Mouse (Mus musculus) ES-E14 (cell line): Measurements from ENCODE around the gene Vps37c. TPM values are rescaled to one million over a fixed set of nuclear protein-coding genes. Genes with fewer than 3 reads are reported as not detected.

Source experiments
- DNase-seq: peaks from one replicate; pipeline ENCODE4 v3.0.0-alpha.2; 2013; ENCODE audit warnings: low read depth, low spot score
- H3K27ac ChIP-seq: 2 replicates; pipeline ENCODE4 v1.5.1; 2012; ENCODE audit warnings: low read depth, mild to moderate bottlenecking, low read length, moderate library complexity, mixed read lengths; ENCODE audit not compliant: poor library complexity, insufficient read depth, severe bottlenecking
- H3K36me3 ChIP-seq: 2 replicates; pipeline ENCODE4 v1.6.1; 2012; ENCODE audit warnings: mild to moderate bottlenecking, low read length, moderate library complexity, mixed read lengths; ENCODE audit not compliant: control insufficient read depth, poor library complexity, insufficient read depth, severe bottlenecking
- H3K4me1 ChIP-seq, 2 experiments: fragments of 150-350 bp in 1 of 2; sonication (generic) in 1 of 2; 2 replicates each; pipeline ENCODE4 v1.6.1; 2012; ENCODE audit warnings: low read length in 2 of 2, mild to moderate bottlenecking in 1 of 2, mixed read lengths in 1 of 2; ENCODE audit not compliant: control insufficient read depth in 2 of 2, insufficient read depth in 2 of 2, poor library complexity in 1 of 2
- H3K4me3 ChIP-seq, 2 experiments: fragments of 150-350 bp in 1 of 2; sonication (generic) in 1 of 2; 2 replicates each; pipeline ENCODE4 v1.5.1; 2012; ENCODE audit warnings: low read length in 2 of 2, low read depth in 1 of 2, mild to moderate bottlenecking in 1 of 2, mixed read lengths in 1 of 2; ENCODE audit not compliant: insufficient read depth in 1 of 2, poor library complexity in 1 of 2, severe bottlenecking in 1 of 2
- H3K9ac ChIP-seq: 2 replicates; pipeline ENCODE4 v1.6.1; 2012; ENCODE audit warnings: low read depth, mild to moderate bottlenecking, low read length, mixed read lengths; ENCODE audit not compliant: poor library complexity, insufficient read depth, severe bottlenecking
- H3K9me3 ChIP-seq: fragments of 150-350 bp; sonication (generic); 2 replicates; pipeline ENCODE4 v1.6.1; 2012; ENCODE audit warnings: low read depth, mild to moderate bottlenecking, low read length; ENCODE audit not compliant: control insufficient read depth, insufficient read depth
- CHD2 ChIP-seq: IDR thresholded peaks from 2 replicates; pipeline ENCODE4 v1.6.1; 2014; ENCODE audit warnings: mild to moderate bottlenecking, low read depth, low read length, inconsistent platforms
- HCFC1 ChIP-seq: IDR thresholded peaks from 2 replicates; pipeline ENCODE4 v1.6.1; 2012; ENCODE audit warnings: low read length, inconsistent platforms, borderline replicate concordance; ENCODE audit not compliant: insufficient read depth
- MAFK ChIP-seq: IDR thresholded peaks from 2 replicates; pipeline ENCODE4 v1.6.1; 2014; ENCODE audit warnings: mild to moderate bottlenecking, low read depth, low read length, inconsistent platforms; ENCODE audit not compliant: insufficient read depth
- ZC3H11A ChIP-seq: IDR thresholded peaks from 2 replicates; pipeline ENCODE4 v1.6.1; 2012; ENCODE audit warnings: low read depth, mild to moderate bottlenecking, inconsistent platforms, low read length, borderline replicate concordance
- ZNF384 ChIP-seq: IDR thresholded peaks from 2 replicates; pipeline ENCODE4 v1.6.1; 2012; ENCODE audit warnings: low read depth, low read length, inconsistent platforms
- in situ Hi-C, 2 experiments: fragments of 600-800 bp; cut with MboI; formaldehyde crosslinking; loops; one replicate each; pipeline ENCODE4 v1.15.1; 2025; ENCODE audit warnings: low sequenced_read_pairs in 2 of 2, inconsistent platforms in 1 of 2; ENCODE audit not compliant: unreplicated experiment in 2 of 2
- total RNA-seq: library from RNA; depleted of rRNA; stranded (reverse); fragments of 300-350 nt; gene quantifications from 2 replicates; pipeline ENCODE4 v1.2.3, GENCODE M21; 2012

Gene Vps37c
- total RNA-seq, 1 experiment, result 6.6 TPM

- Histone ChIP-seq H3K27ac (no peak overlapping the region), H3K9me3 (no peaks in the 10 kb centered on the region), H3K4me3 (no peak overlapping the region), H3K4me1 (no peaks in the 10 kb centered on the region), H3K36me3 (no peaks in the 10 kb centered on the region), H3K9ac (no peak overlapping the region)
- TF ChIP-seq ZC3H11A (no peak), CHD2 (no peak), HCFC1 (no peak), MAFK (no peak), ZNF384 (no peak)
- in situ Hi-C loops, result no loop called here
- DNase-seq, result no peak
Observed at GRCm38 (mm10) chr19:10661919-10662318, 26.6 kb upstream of the Vps37c start.

GRCm38 (mm10) chr19:10662665-10663064, 25.9 kb upstream of the Vps37c start:
- in situ Hi-C loops, result no loop called here

DNA sequence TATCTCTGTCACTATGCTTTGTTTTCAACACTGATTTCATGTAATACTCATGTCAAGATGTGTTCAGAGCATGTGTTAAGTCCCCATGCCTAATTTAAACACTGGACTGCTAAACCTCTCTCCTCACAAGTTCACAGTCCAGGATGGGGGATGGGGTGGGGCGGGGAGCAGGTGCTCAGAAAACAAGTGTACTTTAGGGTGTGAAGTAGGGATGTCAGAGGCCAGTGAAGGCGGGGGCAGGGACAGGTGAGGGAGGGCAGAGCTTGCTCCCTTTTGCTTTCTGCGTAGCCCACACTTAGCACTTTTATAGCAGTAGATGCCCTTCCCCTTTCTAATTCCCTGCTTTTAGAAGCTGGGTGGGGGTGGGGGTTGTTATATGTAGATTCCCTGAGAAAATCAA, 23.4 kb upstream of the Vps37c start:
- TF ChIP-seq ZNF384, result no peak
- no peak for TF ChIP-seq HCFC1
- no peak for TF ChIP-seq CHD2
- no peak for TF ChIP-seq MAFK
- no peak for TF ChIP-seq ZC3H11A
- in situ Hi-C loops, result no loop called here
- Histone ChIP-seq H3K4me3 (no peak overlapping the region), H3K4me1 (no peaks in the 10 kb centered on the region), H3K27ac (no peak overlapping the region), H3K36me3 (no peaks in the 10 kb centered on the region), H3K9ac (no peak overlapping the region), H3K9me3 (no peaks in the 10 kb centered on the region)
- DNase-seq, result no peak

More at GRCm38 (mm10) chr19:10662665-10663064, 25.9 kb upstream of the Vps37c start:
- H3K9ac ChIP-seq, result no peak overlapping the region
- no peaks in the 10 kb centered on the region for H3K4me1 ChIP-seq
- no peaks in the 10 kb centered on the region for H3K36me3 ChIP-seq
- no peak overlapping the region for H3K4me3 ChIP-seq
- no peak overlapping the region for H3K27ac ChIP-seq
- H3K9me3 ChIP-seq, result no peaks in the 10 kb centered on the region
- DNase-seq, result no peak
- no peak for TF ChIP-seq ZNF384
- no peak for TF ChIP-seq CHD2
- no peak for TF ChIP-seq HCFC1

DNA sequence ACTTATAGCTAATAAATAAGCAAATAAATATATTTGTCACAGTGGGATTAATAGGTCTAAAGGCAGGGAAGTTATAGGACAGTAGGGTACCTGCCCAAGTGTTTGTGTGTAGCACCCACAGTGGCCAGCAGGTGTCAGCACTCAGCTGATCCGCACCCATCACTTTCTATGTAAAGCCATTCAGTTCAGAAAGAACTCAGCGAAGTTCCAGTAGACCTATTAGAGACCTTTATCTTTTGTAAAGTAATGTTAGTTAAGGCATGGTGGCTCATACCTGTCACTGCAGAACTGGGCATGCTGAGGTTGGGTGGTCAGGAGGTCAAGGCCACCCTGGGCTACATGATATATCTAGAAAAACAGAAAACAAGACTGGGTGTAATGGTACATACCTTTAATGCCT, 23.0 kb upstream of the Vps37c start:
- Histone ChIP-seq H3K4me1 (no peaks in the 10 kb centered on the region), H3K27ac (no peak overlapping the region), H3K36me3 (no peaks in the 10 kb centered on the region), H3K9ac (no peak overlapping the region), H3K9me3 (no peaks in the 10 kb centered on the region), H3K4me3 (no peak overlapping the region)
- in situ Hi-C loops, result no loop called here
- TF ChIP-seq HCFC1, result no peak
- TF ChIP-seq ZC3H11A, result peak; percentile 60; the same call in 1 of the 2 replicates
- peak; percentile 42 for DNase-seq

DNA sequence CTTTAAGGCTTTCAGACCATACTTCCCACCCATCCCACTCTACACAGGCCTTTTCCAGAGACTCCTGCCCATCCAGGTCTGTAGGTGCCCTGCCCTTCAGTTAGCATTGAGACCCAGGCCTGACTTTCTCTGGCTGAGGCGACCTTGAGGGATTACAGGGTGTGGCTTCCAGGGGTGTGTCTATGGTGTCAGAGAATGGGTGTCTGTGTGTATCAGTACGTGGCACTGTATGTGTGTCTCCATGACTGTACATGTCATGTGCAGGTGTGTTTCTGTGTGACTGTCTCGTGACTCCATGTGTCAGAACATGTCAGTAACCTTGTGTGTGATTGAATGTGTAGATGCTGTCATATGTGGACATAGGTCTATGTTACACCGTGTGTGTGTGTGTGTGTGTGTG, 17.2 kb upstream of the Vps37c start:
- peaks cover 8 to 10% of the 10 kb centered on the region in 2 experiments; a peak in 3 of 4 replicates for H3K4me1 ChIP-seq
- in situ Hi-C loops, result no loop called here
- H3K9me3 ChIP-seq, result no peaks in the 10 kb centered on the region
- H3K36me3 ChIP-seq, result no peaks in the 10 kb centered on the region
- no peak for TF ChIP-seq CHD2
- no peak for TF ChIP-seq ZC3H11A
- no peak for TF ChIP-seq ZNF384
- TF ChIP-seq MAFK, result no peak
- TF ChIP-seq HCFC1, result no peak
- H3K27ac ChIP-seq, result no peak overlapping the region
- H3K4me3 ChIP-seq, result no peak overlapping the region
- no peak overlapping the region for H3K9ac ChIP-seq
- no peak for DNase-seq
